Mouse (Mus musculus) stomach, postnatal 0 days (tissue): ENCODE results near the gene Phactr1. TPM values are rescaled to one million over a fixed set of nuclear protein-coding genes. Genes with fewer than 3 reads are reported as not detected.

Source experiments
- ATAC-seq: fragments of 200-750 bp; cut with Nextera tagmentation; 2 replicates; pipeline ENCODE4 v1.8.0; 2017; ENCODE audit not compliant: low FRiP score, low TSS enrichment
- DNase-seq: peaks from one replicate; pipeline ENCODE4 v3.0.0-alpha.2; 2016; ENCODE audit warnings: low spot score
- H3K27ac ChIP-seq: fragments of 300-500 bp; sonication (generic); replicated peaks from 2 replicates; pipeline ENCODE4 v1.5.1; 2014; ENCODE audit warnings: mild to moderate bottlenecking, control low read depth
- H3K27me3 ChIP-seq: fragments of 300-500 bp; sonication (generic); 2 replicates; pipeline ENCODE4 v1.6.1; 2014; ENCODE audit warnings: low read length; ENCODE audit not compliant: control insufficient read depth, insufficient read depth
- H3K36me3 ChIP-seq: fragments of 300-500 bp; sonication (generic); 2 replicates; pipeline ENCODE4 v1.6.1; 2014; ENCODE audit warnings: low read length, mixed read lengths; ENCODE audit not compliant: control insufficient read depth, insufficient read depth
- H3K4me1 ChIP-seq: fragments of 300-500 bp; sonication (generic); replicated peaks from 2 replicates; pipeline ENCODE4 v1.6.1; 2014; ENCODE audit warnings: antibody characterized with exemption; ENCODE audit not compliant: control insufficient read depth, insufficient read depth
- H3K4me2 ChIP-seq: fragments of 300-500 bp; sonication (generic); replicated peaks from 2 replicates; pipeline ENCODE4 v1.6.1; 2014; ENCODE audit warnings: low read depth, mild to moderate bottlenecking, control low read depth, moderate library complexity
- H3K4me3 ChIP-seq: fragments of 300-500 bp; sonication (generic); 2 replicates; pipeline ENCODE4 v1.5.1; 2014; ENCODE audit warnings: low read depth, low read length, control low read depth
- H3K9ac ChIP-seq: fragments of 300-500 bp; sonication (generic); 2 replicates; pipeline ENCODE4 v1.6.1; 2014; ENCODE audit warnings: mild to moderate bottlenecking, low read length, control low read depth, mixed read lengths
- H3K9me3 ChIP-seq: fragments of 300-500 bp; sonication (generic); 2 replicates; pipeline ENCODE4 v1.6.1; 2016; ENCODE audit warnings: low read length; ENCODE audit not compliant: control insufficient read depth
- CTCF ChIP-seq: IDR thresholded peaks from 2 replicates; pipeline ENCODE4 v1.5.1; 2016; ENCODE audit warnings: antibody characterized with exemption, low read depth, mild to moderate bottlenecking, moderate library complexity
- EP300 ChIP-seq: optimal IDR thresholded peaks from 2 replicates; pipeline ENCODE3; 2016; ENCODE audit warnings: antibody characterized with exemption
- WGBS: fragments of 180-500 bp; shearing (Covaris S2); extraction: QIAGEN DNeasy Blood & Tissue Kit; methylation state at CpG from one replicate; pipeline ENCODE4 v1.1.7; 2014; 5-methylcytosine and 5-hydroxymethylcytosine counted together
- polyA plus RNA-seq: library from polyadenylated mRNA; unstranded; fragments of >200 nt; fragmentation: Nextera tagmentation; extraction: Ambion mirVana; gene quantifications from 2 replicates; pipeline ENCODE4 v1.2.1, GENCODE M21; 2015

The Phactr1 gene
- polyA plus RNA-seq, 1 experiment from 2014 or later: 5.6 TPM

GRCm38 (mm10) chr13:42989481-42989880 is 309.1 kb downstream of the Phactr1 start:
- Histone ChIP-seq H3K9ac (no peak overlapping the region), H3K27ac (no peak overlapping the region), H3K36me3 (no peaks in the 10 kb centered on the region), H3K4me1 (no peaks in the 10 kb centered on the region), H3K4me3 (no peak overlapping the region), H3K27me3 (no peaks in the 10 kb centered on the region), H3K4me2 (no peak overlapping the region), H3K9me3 (no peaks in the 10 kb centered on the region)
- 94% methylated on average over 5 of the region's 5 CpGs for WGBS
- DNase-seq (no peak), ATAC-seq (no peak)
- no peak for TF ChIP-seq EP300
- TF ChIP-seq CTCF: no peak

GRCm38 (mm10) chr13:42990051-42990450 is 309.6 kb downstream of the Phactr1 start:
- Histone ChIP-seq H3K4me2 (no peak overlapping the region), H3K27me3 (no peaks in the 10 kb centered on the region), H3K36me3 (no peaks in the 10 kb centered on the region), H3K27ac (no peak overlapping the region), H3K4me1 (no peaks in the 10 kb centered on the region), H3K4me3 (no peak overlapping the region), H3K9me3 (no peaks in the 10 kb centered on the region), H3K9ac (no peak overlapping the region)
- WGBS: 76% methylated on average over 3 of the region's 3 CpGs
- no peak for ATAC-seq
- DNase-seq: no peak
- no peak for TF ChIP-seq EP300
- TF ChIP-seq CTCF: no peak

GRCm38 (mm10) chr13:42990493-42991111 is 310.2 kb downstream of the Phactr1 start:
- Histone ChIP-seq H3K27me3 (no peaks in the 10 kb centered on the region), H3K4me3 (no peak overlapping the region), H3K36me3 (no peaks in the 10 kb centered on the region), H3K4me2 (no peak overlapping the region), H3K9me3 (no peaks in the 10 kb centered on the region), H3K27ac (no peak overlapping the region), H3K9ac (no peak overlapping the region), H3K4me1 (no peaks in the 10 kb centered on the region)
- 66% methylated on average over 2 of the region's 2 CpGs for WGBS
- no peak for TF ChIP-seq EP300
- TF ChIP-seq CTCF: no peak
- no peak for ATAC-seq
- no peak for DNase-seq

DNA sequence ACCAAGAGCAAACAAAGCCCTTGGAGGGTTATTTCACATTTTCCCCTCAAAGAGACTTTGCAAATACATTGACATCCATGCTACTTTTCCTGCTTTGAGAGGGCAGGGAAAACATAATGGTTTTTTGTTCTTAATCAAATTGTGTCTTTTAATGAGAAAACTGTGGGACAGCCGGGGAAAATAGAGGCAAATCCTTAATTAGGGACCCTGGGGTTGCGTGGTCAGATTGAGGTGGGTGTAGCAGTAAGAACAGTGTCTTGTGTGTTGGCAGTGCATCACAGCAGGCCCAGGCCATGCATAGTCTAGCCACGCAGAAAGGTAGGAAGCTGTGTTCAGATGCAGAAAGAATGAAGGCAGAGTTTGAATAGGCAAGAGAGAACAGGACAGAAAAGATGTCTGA is 310.7 kb downstream of the Phactr1 start:
- Histone ChIP-seq H3K4me3 (no peak overlapping the region), H3K4me2 (no peak overlapping the region), H3K36me3 (no peaks in the 10 kb centered on the region), H3K27me3 (no peaks in the 10 kb centered on the region), H3K9ac (no peak overlapping the region), H3K4me1 (no peaks in the 10 kb centered on the region), H3K9me3 (no peaks in the 10 kb centered on the region), H3K27ac (no peak overlapping the region)
- ATAC-seq (no peak), DNase-seq (no peak)
- TF ChIP-seq EP300 (no peak), CTCF (no peak)
- WGBS: 92% methylated on average over 3 of the region's 3 CpGs

DNA sequence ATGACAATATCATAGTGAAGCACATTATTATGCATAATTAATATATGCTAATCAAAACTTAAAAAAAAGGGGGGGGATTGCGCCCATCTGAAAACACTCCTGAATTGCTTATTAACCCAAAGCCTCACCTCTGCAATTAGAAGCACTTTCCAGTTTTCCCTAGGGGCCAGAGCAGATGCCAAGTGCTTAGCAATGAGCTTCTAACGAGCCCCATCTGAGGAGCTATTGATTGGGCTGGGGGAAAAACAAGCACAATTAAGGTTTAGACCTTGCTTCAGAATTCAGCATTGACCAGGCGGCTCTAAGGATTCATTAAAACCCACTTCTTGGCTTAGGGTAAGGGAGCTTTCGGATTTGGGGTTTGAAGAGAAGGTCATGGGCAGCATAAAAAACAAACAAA is 311.9 kb downstream of the Phactr1 start:
- no peak for ATAC-seq
- H3K4me1 ChIP-seq: no peaks in the 10 kb centered on the region
- H3K27ac ChIP-seq: no peak overlapping the region
- H3K36me3 ChIP-seq: no peaks in the 10 kb centered on the region
- no peak overlapping the region for H3K4me2 ChIP-seq
- TF ChIP-seq CTCF (no peak), EP300 (no peak)
- no peaks in the 10 kb centered on the region for H3K27me3 ChIP-seq
- H3K9me3 ChIP-seq: no peaks in the 10 kb centered on the region
- DNase-seq: no peak
- 86% methylated on average over 4 of the region's 4 CpGs for WGBS
- H3K4me3 ChIP-seq: no peak overlapping the region
- H3K9ac ChIP-seq: no peak overlapping the region

- Histone ChIP-seq H3K4me1 (no peaks in the 10 kb centered on the region), H3K27me3 (no peaks in the 10 kb centered on the region), H3K9me3 (no peaks in the 10 kb centered on the region), H3K36me3 (no peaks in the 10 kb centered on the region), H3K9ac (no peak overlapping the region), H3K27ac (no peak overlapping the region), H3K4me2 (no peak overlapping the region), H3K4me3 (no peak overlapping the region)
- DNase-seq (no peak), ATAC-seq (no peak)
- TF ChIP-seq CTCF (no peak), EP300 (no peak)
- 77% methylated on average over 3 of the region's 3 CpGs for WGBS
Measured at GRCm38 (mm10) chr13:42994276-42994675, 313.9 kb downstream of the Phactr1 start.
